Mouse (Mus musculus): ENCODE measurements around the gene Sox5. TPM values are rescaled to one million over a fixed set of nuclear protein-coding genes. Genes with fewer than 3 reads are reported as not detected.

Sox5 gene
- polyA plus RNA-seq (2015; fragmentation: Nextera tagmentation; extraction: Ambion mirVana), result 22.9 and 23.6 TPM in 2 replicates

- Histone ChIP-seq H3K4me2 (ENCODE audit: low read depth, low read length) (peak within 1 kb of the TSS; percentile 95), H3K27me3 (ENCODE audit: control insufficient read depth, insufficient read depth, low read depth, low read length) (no peaks in the 10 kb centered on the region), H3K4me3 (ENCODE audit: low read length) (peak within 1 kb of the TSS; percentile 90), H3K9me3 (ENCODE audit: control insufficient read depth, low read length) (no peaks in the 10 kb centered on the region), H3K36me3 (ENCODE audit: control insufficient read depth, insufficient read depth, low read length) (no peaks in the 10 kb centered on the region), H3K4me1 (replicated peaks; ENCODE audit: control insufficient read depth, insufficient read depth, low read length) (peaks cover 12% of the 10 kb centered on the region), H3K27ac (ENCODE audit: low read length) (peak within 1 kb of the TSS; percentile 85), H3K9ac (ENCODE audit: low read length) (peak within 1 kb of the TSS; percentile 87)
- WGBS, result under 1% methylated on average over 36 of the region's 47 CpGs
- ATAC-seq (ENCODE audit: low read depth), result peak; percentile 79
Observed at GRCm38 (mm10) chr6:144781431-144782030, at the start of gene Sox5. Sox5 (minus strand) TSS chr6:144781977.

GRCm38 (mm10) chr6:144825018-144825602 lies 43.3 kb upstream of the Sox5 start:
- H3K4me1 ChIP-seq (replicated peaks; ENCODE audit: control insufficient read depth, insufficient read depth, low read length), result peaks cover 13% of the 10 kb centered on the region
- H3K9ac ChIP-seq (ENCODE audit: low read length), result no peak overlapping the region
- no peak for ATAC-seq (ENCODE audit: low read depth)
- H3K4me2 ChIP-seq (ENCODE audit: low read depth, low read length), result no peak overlapping the region
- no peaks in the 10 kb centered on the region for H3K9me3 ChIP-seq (ENCODE audit: control insufficient read depth, low read length)
- no peaks in the 10 kb centered on the region for H3K36me3 ChIP-seq (ENCODE audit: control insufficient read depth, insufficient read depth, low read length)
- no peaks in the 10 kb centered on the region for H3K27me3 ChIP-seq (ENCODE audit: control insufficient read depth, insufficient read depth, low read depth, low read length)
- no peak overlapping the region for H3K4me3 ChIP-seq (ENCODE audit: low read length)
- no peak overlapping the region for H3K27ac ChIP-seq (ENCODE audit: low read length)
- WGBS, result 93% methylated on average over 6 of the region's 6 CpGs

GRCm38 (mm10) chr6:144824153-144824552 lies 42.4 kb upstream of the Sox5 start:
- Histone ChIP-seq H3K9me3 (ENCODE audit: control insufficient read depth, low read length) (no peaks in the 10 kb centered on the region), H3K4me1 (replicated peaks; ENCODE audit: control insufficient read depth, insufficient read depth, low read length) (peaks cover 13% of the 10 kb centered on the region), H3K27ac (ENCODE audit: low read length) (no peak overlapping the region), H3K27me3 (ENCODE audit: control insufficient read depth, insufficient read depth, low read depth, low read length) (no peaks in the 10 kb centered on the region), H3K4me3 (ENCODE audit: low read length) (no peak overlapping the region), H3K9ac (ENCODE audit: low read length) (no peak overlapping the region), H3K36me3 (ENCODE audit: control insufficient read depth, insufficient read depth, low read length) (no peaks in the 10 kb centered on the region), H3K4me2 (ENCODE audit: low read depth, low read length) (no peak overlapping the region)
- no peak for ATAC-seq (ENCODE audit: low read depth)
- WGBS, result 72% methylated on average over 12 of the region's 12 CpGs

GRCm38 (mm10) chr6:144822594-144822993 lies 40.8 kb upstream of the Sox5 start:
- no peaks in the 10 kb centered on the region for H3K27me3 ChIP-seq (ENCODE audit: control insufficient read depth, insufficient read depth, low read depth, low read length)
- peak overlapping the region; percentile 31 for H3K4me3 ChIP-seq (ENCODE audit: low read length)
- H3K4me2 ChIP-seq (ENCODE audit: low read depth, low read length), result peak overlapping the region; percentile 58
- peak; percentile 67 for ATAC-seq (ENCODE audit: low read depth)
- H3K9ac ChIP-seq (ENCODE audit: low read length), result peak overlapping the region; percentile 39; the same call in 1 of the 2 replicates
- H3K36me3 ChIP-seq (ENCODE audit: control insufficient read depth, insufficient read depth, low read length), result no peaks in the 10 kb centered on the region
- peak overlapping the region; percentile 36; the same call in 1 of the 2 replicates for H3K27ac ChIP-seq (ENCODE audit: low read length)
- no peaks in the 10 kb centered on the region for H3K9me3 ChIP-seq (ENCODE audit: control insufficient read depth, low read length)
- peaks cover 13% of the 10 kb centered on the region for H3K4me1 ChIP-seq (replicated peaks; ENCODE audit: control insufficient read depth, insufficient read depth, low read length)
- WGBS, result 4% methylated on average over 14 of the region's 14 CpGs

- no peaks in the 10 kb centered on the region for H3K9me3 ChIP-seq (ENCODE audit: control insufficient read depth, low read length)
- H3K9ac ChIP-seq (ENCODE audit: low read length), result no peak overlapping the region
- H3K27ac ChIP-seq (ENCODE audit: low read length), result no peak overlapping the region
- H3K36me3 ChIP-seq (ENCODE audit: control insufficient read depth, insufficient read depth, low read length), result no peaks in the 10 kb centered on the region
- no peak for ATAC-seq (ENCODE audit: low read depth)
- H3K4me3 ChIP-seq (ENCODE audit: low read length), result no peak overlapping the region
- H3K4me1 ChIP-seq (replicated peaks; ENCODE audit: control insufficient read depth, insufficient read depth, low read length), result peaks cover 13% of the 10 kb centered on the region
- no peak overlapping the region for H3K4me2 ChIP-seq (ENCODE audit: low read depth, low read length)
- no peaks in the 10 kb centered on the region for H3K27me3 ChIP-seq (ENCODE audit: control insufficient read depth, insufficient read depth, low read depth, low read length)
- WGBS, result 77% methylated on average over 6 of the region's 6 CpGs
Observed at GRCm38 (mm10) chr6:144821019-144821418, 39.2 kb upstream of the Sox5 start.

GRCm38 (mm10) chr6:144818016-144818415 lies 36.2 kb upstream of the Sox5 start:
- H3K4me1 ChIP-seq (replicated peaks; ENCODE audit: control insufficient read depth, insufficient read depth, low read length), result peaks cover 10% of the 10 kb centered on the region
- no peak overlapping the region for H3K4me3 ChIP-seq (ENCODE audit: low read length)
- WGBS, result 86% methylated on average over 4 of the region's 4 CpGs
- H3K4me2 ChIP-seq (ENCODE audit: low read depth, low read length), result no peak overlapping the region
- no peak overlapping the region for H3K9ac ChIP-seq (ENCODE audit: low read length)
- H3K9me3 ChIP-seq (ENCODE audit: control insufficient read depth, low read length), result no peaks in the 10 kb centered on the region
- no peak overlapping the region for H3K27ac ChIP-seq (ENCODE audit: low read length)
- no peak for ATAC-seq (ENCODE audit: low read depth)
- H3K36me3 ChIP-seq (ENCODE audit: control insufficient read depth, insufficient read depth, low read length), result no peaks in the 10 kb centered on the region
- H3K27me3 ChIP-seq (ENCODE audit: control insufficient read depth, insufficient read depth, low read depth, low read length), result no peaks in the 10 kb centered on the region

GRCm38 (mm10) chr6:144817329-144817932 lies 35.7 kb upstream of the Sox5 start:
- Histone ChIP-seq H3K9me3 (ENCODE audit: control insufficient read depth, low read length) (no peaks in the 10 kb centered on the region), H3K36me3 (ENCODE audit: control insufficient read depth, insufficient read depth, low read length) (no peaks in the 10 kb centered on the region), H3K4me2 (ENCODE audit: low read depth, low read length) (no peak overlapping the region), H3K27ac (ENCODE audit: low read length) (no peak overlapping the region), H3K9ac (ENCODE audit: low read length) (no peak overlapping the region), H3K4me3 (ENCODE audit: low read length) (no peak overlapping the region), H3K27me3 (ENCODE audit: control insufficient read depth, insufficient read depth, low read depth, low read length) (no peaks in the 10 kb centered on the region), H3K4me1 (replicated peaks; ENCODE audit: control insufficient read depth, insufficient read depth, low read length) (peaks cover 4% of the 10 kb centered on the region)
- WGBS, result 73% methylated on average over 5 of the region's 5 CpGs
- no peak for ATAC-seq (ENCODE audit: low read depth)

GRCm38 (mm10) chr6:144815542-144815941 lies 33.8 kb upstream of the Sox5 start:
- Histone ChIP-seq H3K36me3 (ENCODE audit: control insufficient read depth, insufficient read depth, low read length) (no peaks in the 10 kb centered on the region), H3K27ac (ENCODE audit: low read length) (no peak overlapping the region), H3K27me3 (ENCODE audit: control insufficient read depth, insufficient read depth, low read depth, low read length) (no peaks in the 10 kb centered on the region), H3K4me3 (ENCODE audit: low read length) (no peak overlapping the region), H3K4me2 (ENCODE audit: low read depth, low read length) (no peak overlapping the region), H3K9me3 (ENCODE audit: control insufficient read depth, low read length) (no peaks in the 10 kb centered on the region), H3K4me1 (replicated peaks; ENCODE audit: control insufficient read depth, insufficient read depth, low read length) (no peaks in the 10 kb centered on the region; the same call in 1 of the 2 replicates), H3K9ac (ENCODE audit: low read length) (no peak overlapping the region)
- 28% methylated on average over 5 of the region's 5 CpGs for WGBS
- ATAC-seq (ENCODE audit: low read depth), result no peak; the same call in 1 of the 2 replicates

GRCm38 (mm10) chr6:144814931-144815364 lies 33.2 kb upstream of the Sox5 start:
- Histone ChIP-seq H3K4me1 (replicated peaks; ENCODE audit: control insufficient read depth, insufficient read depth, low read length) (no peaks in the 10 kb centered on the region; the same call in 1 of the 2 replicates), H3K9ac (ENCODE audit: low read length) (no peak overlapping the region), H3K9me3 (ENCODE audit: control insufficient read depth, low read length) (no peaks in the 10 kb centered on the region), H3K4me3 (ENCODE audit: low read length) (no peak overlapping the region), H3K4me2 (ENCODE audit: low read depth, low read length) (no peak overlapping the region), H3K27me3 (ENCODE audit: control insufficient read depth, insufficient read depth, low read depth, low read length) (no peaks in the 10 kb centered on the region), H3K36me3 (ENCODE audit: control insufficient read depth, insufficient read depth, low read length) (no peaks in the 10 kb centered on the region), H3K27ac (ENCODE audit: low read length) (no peak overlapping the region)
- WGBS, result 6% methylated on average over 6 of the region's 6 CpGs
- ATAC-seq (ENCODE audit: low read depth), result peak; percentile 45; the same call in 1 of the 2 replicates
